7 mouse cellular contexts compared by ENCODE assay signal in the genomic region with DNA sequence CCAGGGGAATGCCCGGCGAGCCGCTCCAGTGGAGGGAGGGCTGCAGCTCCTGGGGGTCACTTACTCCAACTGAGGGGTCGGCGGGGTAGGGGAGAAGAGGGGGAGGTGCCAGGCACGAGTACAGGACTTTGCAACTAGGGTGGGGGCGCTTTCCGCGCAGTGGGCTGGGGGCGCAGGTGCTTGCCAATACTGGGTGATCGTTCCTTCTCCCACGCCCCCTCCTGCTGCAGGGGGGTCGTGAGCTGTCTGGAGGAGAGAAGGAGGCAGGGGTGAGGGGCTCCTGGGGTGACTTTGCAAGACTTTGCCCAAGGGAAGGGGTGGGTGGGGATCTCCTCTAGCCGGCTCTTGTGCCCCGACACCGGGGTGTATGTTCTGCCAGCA. TPM values are rescaled to one million over a fixed set of nuclear protein-coding genes. Genes with fewer than 3 reads are reported as not detected.
DNase-seq lines count a peak whose midpoint lies in the region; ATAC-seq and TF ChIP-seq lines count a peak whose summit lies in the region.

No protein-coding gene starts in this region.

- peak; percentile 18; the same call in 1 of the 2 replicates for ATAC-seq in lung, embryonic 14.5 days (ENCODE audit: insufficient read depth)
- no peak; the same call in 1 of the 2 replicates for ATAC-seq in forebrain, embryonic 14.5 days
- ATAC-seq in liver, embryonic 11.5 days (replicated peaks; ENCODE audit: low FRiP score) = peak; percentile 10; the same call in 1 of the 2 replicates
- no peak for ATAC-seq in stomach, embryonic 15.5 days (ENCODE audit: insufficient read depth, low FRiP score, low read depth)

- H3K9ac ChIP-seq in lung, embryonic 14.5 days = peak overlapping the region; percentile 56
- peak overlapping the region; percentile 60 for H3K9ac ChIP-seq in forebrain, embryonic 14.5 days (ENCODE audit: low read length)
- H3K9ac ChIP-seq in liver, embryonic 11.5 days (ENCODE audit: low read depth, low read length) = no peak overlapping the region
- H3K9ac ChIP-seq in stomach, embryonic 15.5 days = peak overlapping the region; percentile 54

- H3K9me3 ChIP-seq in lung, embryonic 14.5 days (ENCODE audit: low read depth, low read length) = no peaks in the 10 kb centered on the region
- H3K9me3 ChIP-seq in forebrain, embryonic 14.5 days (replicated peaks; ENCODE audit: control insufficient read depth, low read length) = no peaks in the 10 kb centered on the region
- H3K9me3 ChIP-seq in liver, embryonic 11.5 days (ENCODE audit: control insufficient read depth, low read length) = no peaks in the 10 kb centered on the region
- H3K9me3 ChIP-seq in stomach, embryonic 15.5 days = no peaks in the 10 kb centered on the region

- peak overlapping the region; percentile 99 for H3K4me2 ChIP-seq in lung, embryonic 14.5 days
- peak overlapping the region; percentile 99 for H3K4me2 ChIP-seq in forebrain, embryonic 14.5 days (ENCODE audit: low read length)
- peak overlapping the region; percentile 85 for H3K4me2 ChIP-seq in liver, embryonic 11.5 days
- peak overlapping the region; percentile 96 for H3K4me2 ChIP-seq in stomach, embryonic 15.5 days

- TF ChIP-seq CTCF in lung, embryonic 14.5 days (IDR thresholded peaks at IDR 0.05; ENCODE audit: low read depth) = no peak

- H3K36me3 ChIP-seq in lung, embryonic 14.5 days (ENCODE audit: insufficient read depth) = no peaks in the 10 kb centered on the region
- H3K36me3 ChIP-seq in forebrain, embryonic 14.5 days (ENCODE audit: control insufficient read depth, insufficient read depth, low read length) = no peaks in the 10 kb centered on the region
- no peaks in the 10 kb centered on the region for H3K36me3 ChIP-seq in liver, embryonic 11.5 days (ENCODE audit: control insufficient read depth, insufficient read depth, low read length)
- no peaks in the 10 kb centered on the region for H3K36me3 ChIP-seq in stomach, embryonic 15.5 days

- under 1% methylated on average over 15 of the region's 16 CpGs for WGBS in lung, embryonic 14.5 days
- under 1% methylated on average over 15 of the region's 16 CpGs for WGBS in forebrain, embryonic 14.5 days
- 3% methylated on average over 16 of the region's 16 CpGs for WGBS in liver, embryonic 11.5 days
- WGBS in stomach, embryonic 15.5 days = under 1% methylated on average over 15 of the region's 16 CpGs

- 0 out of 2 replicates have a peak overlapping the region, but pooled peaks have one; percentile 67 for H3K27ac ChIP-seq in lung, embryonic 14.5 days (ENCODE audit: low read depth)
- H3K27ac ChIP-seq in forebrain, embryonic 14.5 days (ENCODE audit: low read depth, low read length) = no peak overlapping the region
- H3K27ac ChIP-seq in liver, embryonic 11.5 days (ENCODE audit: low read depth, low read length) = no peak overlapping the region
- peak overlapping the region; percentile 73 for H3K27ac ChIP-seq in stomach, embryonic 15.5 days

- H3K4me3 ChIP-seq in lung, embryonic 14.5 days (ENCODE audit: low read depth, low read length) = peak overlapping the region; percentile 65
- H3K4me3 ChIP-seq in forebrain, embryonic 14.5 days (ENCODE audit: low read depth, low read length) = peak overlapping the region; percentile 48
- H3K4me3 ChIP-seq in liver, embryonic 11.5 days (ENCODE audit: low read depth, low read length) = peak overlapping the region; percentile 55
- peak overlapping the region; percentile 65 for H3K4me3 ChIP-seq in stomach, embryonic 15.5 days (replicated peaks)

- peaks cover 57% of the 10 kb centered on the region for H3K27me3 ChIP-seq in lung, embryonic 14.5 days (ENCODE audit: insufficient read depth, low read length)
- peaks cover 51% of the 10 kb centered on the region for H3K27me3 ChIP-seq in forebrain, embryonic 14.5 days (replicated peaks; ENCODE audit: control insufficient read depth, insufficient read depth, low read length)
- H3K27me3 ChIP-seq in liver, embryonic 11.5 days (replicated peaks; ENCODE audit: control insufficient read depth, insufficient read depth, low read length) = peaks cover 91% of the 10 kb centered on the region
- peaks cover 24% of the 10 kb centered on the region for H3K27me3 ChIP-seq in stomach, embryonic 15.5 days (replicated peaks)

- no peak for DNase-seq in lung, embryonic 14.5 days
- DNase-seq in lung, postnatal 14 days = no peak
- DNase-seq in forebrain, embryonic 14.5 days (ENCODE audit: low spot score) = no peak
- DNase-seq in liver, embryonic 11.5 days (ENCODE audit: low spot score) = no peak
- no peak for DNase-seq in left cerebral cortex, adult 8-10 months (ENCODE audit: low spot score in 2 of 2)
- DNase-seq in testis, postnatal 14 days (ENCODE audit: low spot score) = no peak

- H3K4me1 ChIP-seq in lung, embryonic 14.5 days (ENCODE audit: insufficient read depth) = no peaks in the 10 kb centered on the region
- peaks cover 29% of the 10 kb centered on the region for H3K4me1 ChIP-seq in forebrain, embryonic 14.5 days (ENCODE audit: control insufficient read depth, insufficient read depth, low read length)
- peaks cover 8% of the 10 kb centered on the region for H3K4me1 ChIP-seq in liver, embryonic 11.5 days (replicated peaks; ENCODE audit: control insufficient read depth, insufficient read depth, low read length)
- peaks cover 34% of the 10 kb centered on the region for H3K4me1 ChIP-seq in stomach, embryonic 15.5 days

RNA-seq across cellular contexts. Expression of a gene that starts 0.5 kb away (rescaled TPM):
- polyA plus RNA-seq in lung, embryonic 14.5 days (2014; fragmentation: Nextera tagmentation; extraction: Ambion mirVana) = 6.9 and 8.3 TPM in 2 replicates
- polyA plus RNA-seq in forebrain, embryonic 14.5 days (2014; fragmentation: Nextera tagmentation; extraction: Ambion mirVana) = 0.57 and 1.1 TPM in 2 replicates
- polyA plus RNA-seq in liver, embryonic 11.5 days (2014; fragmentation: Nextera tagmentation; extraction: Ambion mirVana) = 0.56 and 1.0 TPM in 2 replicates
- polyA plus RNA-seq in stomach, embryonic 15.5 days (2015; fragmentation: Nextera tagmentation; extraction: Ambion mirVana) = 8.9 and 10.2 TPM in 2 replicates
- 1 to 10 TPM; 1.2 to 2.4 (median 1.7) TPM for total RNA-seq in left cerebral cortex, adult 8-10 months (2022)

Comparison
In these comparisons a context has a peak if more than half of its experiments do, and no peak if none do; other contexts are left out.
1. ATAC-seq: peak in lung, embryonic 14.5 days (single experiment) and liver, embryonic 11.5 days (single experiment); none in forebrain, embryonic 14.5 days (single experiment) and stomach, embryonic 15.5 days (single experiment).
2. H3K27ac ChIP-seq: peak in lung, embryonic 14.5 days (single experiment) and stomach, embryonic 15.5 days (single experiment); none in forebrain, embryonic 14.5 days (single experiment) and liver, embryonic 11.5 days (single experiment).
3. Peak in every context shown above with its lines, with median percentiles within 50 percentile points of each other: H3K4me2 ChIP-seq and H3K4me3 ChIP-seq.